10 mouse cellular contexts compared by ENCODE assay signal in genomic region chr4:139282955-139283417, GRCm38 (mm10). TPM values are rescaled to one million over a fixed set of nuclear protein-coding genes. Genes with fewer than 3 reads are reported as not detected.
DNase-seq lines count a peak whose midpoint lies in the region; ATAC-seq lines count a peak whose summit lies in the region.
"Had no signal": no experiment of that assay in that cellular context is flagged by ENCODE, and none has a peak within 500 bp of the region (broad histone marks: within the 10 kb centered on the region; RNA-seq: fewer than 3 reads in every experiment).

No protein-coding gene starts in this region.

- H3K9ac ChIP-seq in forebrain, embryonic 14.5 days (ENCODE audit: low read length): no peak overlapping the region
- no peak overlapping the region for H3K9ac ChIP-seq in forebrain, embryonic 12.5 days
- H3K9ac ChIP-seq in limb, embryonic 11.5 days (ENCODE audit: low read length): no peak overlapping the region
- no peak overlapping the region for H3K9ac ChIP-seq in liver, embryonic 11.5 days (ENCODE audit: low read depth, low read length)
- H3K9ac ChIP-seq: liver, embryonic 13.5 days had no signal

- no peak overlapping the region for H3K27ac ChIP-seq in forebrain, embryonic 14.5 days (ENCODE audit: low read depth, low read length)
- H3K27ac ChIP-seq in forebrain, embryonic 12.5 days: no peak overlapping the region
- 0 out of 2 replicates have a peak overlapping the region, but pooled peaks have one; percentile 14 for H3K27ac ChIP-seq in limb, embryonic 11.5 days (replicated peaks; ENCODE audit: low read depth, low read length)
- no peak overlapping the region for H3K27ac ChIP-seq in liver, embryonic 11.5 days (ENCODE audit: low read depth, low read length)
- H3K27ac ChIP-seq: liver, embryonic 13.5 days had no signal

- H3K9me3 ChIP-seq in forebrain, embryonic 14.5 days (replicated peaks; ENCODE audit: control insufficient read depth, low read length): no peaks in the 10 kb centered on the region
- no peaks in the 10 kb centered on the region for H3K9me3 ChIP-seq in forebrain, embryonic 12.5 days
- no peaks in the 10 kb centered on the region for H3K9me3 ChIP-seq in limb, embryonic 11.5 days (ENCODE audit: control insufficient read depth, low read length)
- H3K9me3 ChIP-seq in liver, embryonic 11.5 days (ENCODE audit: control insufficient read depth, low read length): no peaks in the 10 kb centered on the region
- H3K9me3 ChIP-seq: liver, embryonic 13.5 days had no signal

- intact Hi-C loops in heart, postnatal 14 days (cut with DNase I): no loop called here

- no peaks in the 10 kb centered on the region for H3K27me3 ChIP-seq in forebrain, embryonic 14.5 days (replicated peaks; ENCODE audit: control insufficient read depth, insufficient read depth, low read length)
- no peaks in the 10 kb centered on the region for H3K27me3 ChIP-seq in forebrain, embryonic 12.5 days
- H3K27me3 ChIP-seq in limb, embryonic 11.5 days (ENCODE audit: control insufficient read depth, insufficient read depth, low read length): no peaks in the 10 kb centered on the region
- no peaks in the 10 kb centered on the region for H3K27me3 ChIP-seq in liver, embryonic 11.5 days (replicated peaks; ENCODE audit: control insufficient read depth, insufficient read depth, low read length)
- H3K27me3 ChIP-seq: liver, embryonic 13.5 days had no signal

- H3K4me1 ChIP-seq in forebrain, embryonic 14.5 days (ENCODE audit: control insufficient read depth, insufficient read depth, low read length): no peaks in the 10 kb centered on the region
- H3K4me1 ChIP-seq in forebrain, embryonic 12.5 days: 0 out of 2 replicates have a peak, but pooled peaks cover 4% of the 10 kb centered on the region
- peaks cover 14% of the 10 kb centered on the region for H3K4me1 ChIP-seq in limb, embryonic 11.5 days (ENCODE audit: control insufficient read depth, insufficient read depth, low read length)
- no peaks in the 10 kb centered on the region for H3K4me1 ChIP-seq in liver, embryonic 11.5 days (replicated peaks; ENCODE audit: control insufficient read depth, insufficient read depth, low read length)
- H3K4me1 ChIP-seq: liver, embryonic 13.5 days had no signal

- peak; percentile 9 for DNase-seq in forebrain, embryonic 14.5 days (ENCODE audit: low spot score)
- peak; percentile 54 to 74 for DNase-seq in adrenal gland, postnatal 36 days
- DNase-seq in heart, postnatal 14 days: peak; percentile 30 to 32
- DNase-seq in limb, embryonic 11.5 days (ENCODE audit: low spot score): no peak
- DNase-seq in spleen, postnatal 14 days (ENCODE audit: low spot score in 2 of 2): no peak
- DNase-seq in liver, embryonic 11.5 days (ENCODE audit: low spot score): no peak
- DNase-seq in lung, postnatal 25 days (ENCODE audit: low spot score): no peak
- DNase-seq: gastrocnemius, postnatal 14 days; liver, embryonic 13.5 days had no signal

- no peak for ATAC-seq in forebrain, embryonic 14.5 days
- ATAC-seq in forebrain, embryonic 12.5 days (ENCODE audit: low FRiP score): no peak
- ATAC-seq in limb, embryonic 11.5 days (ENCODE audit: insufficient number of reproducible peaks, low FRiP score, low TSS enrichment, low read depth): no peak
- ATAC-seq in liver, embryonic 11.5 days (replicated peaks; ENCODE audit: low FRiP score): no peak

- no peak overlapping the region for H3K4me3 ChIP-seq in forebrain, embryonic 14.5 days (ENCODE audit: low read depth, low read length)
- H3K4me3 ChIP-seq in forebrain, embryonic 12.5 days (replicated peaks): no peak overlapping the region
- H3K4me3 ChIP-seq in limb, embryonic 11.5 days (ENCODE audit: low read depth, low read length): no peak overlapping the region
- H3K4me3 ChIP-seq in liver, embryonic 11.5 days (ENCODE audit: low read depth, low read length): no peak overlapping the region
- H3K4me3 ChIP-seq: liver, embryonic 13.5 days had no signal

- no peak overlapping the region for H3K4me2 ChIP-seq in forebrain, embryonic 14.5 days (ENCODE audit: low read length)
- no peak overlapping the region for H3K4me2 ChIP-seq in forebrain, embryonic 12.5 days
- no peak overlapping the region for H3K4me2 ChIP-seq in limb, embryonic 11.5 days (ENCODE audit: low read depth, severe bottlenecking)
- H3K4me2 ChIP-seq in liver, embryonic 11.5 days: no peak overlapping the region
- H3K4me2 ChIP-seq: liver, embryonic 13.5 days had no signal

- H3K36me3 ChIP-seq in forebrain, embryonic 14.5 days (ENCODE audit: control insufficient read depth, insufficient read depth, low read length): peaks cover 53% of the 10 kb centered on the region
- peaks cover 61% of the 10 kb centered on the region for H3K36me3 ChIP-seq in forebrain, embryonic 12.5 days (replicated peaks)
- H3K36me3 ChIP-seq in limb, embryonic 11.5 days (ENCODE audit: control insufficient read depth, insufficient read depth, low read length): peaks cover 17% of the 10 kb centered on the region
- peaks cover 30% of the 10 kb centered on the region for H3K36me3 ChIP-seq in liver, embryonic 11.5 days (ENCODE audit: control insufficient read depth, insufficient read depth, low read length)

- WGBS in forebrain, embryonic 14.5 days: 75% methylated on average over 6 of the region's 6 CpGs
- 89% methylated on average over 6 of the region's 6 CpGs for WGBS in forebrain, embryonic 12.5 days
- WGBS in limb, embryonic 11.5 days: 47% methylated on average over 6 of the region's 6 CpGs
- WGBS in liver, embryonic 11.5 days: 79% methylated on average over 6 of the region's 6 CpGs

RNA-seq across cellular contexts. Expression of gene Pqlc2, which starts 27.5 kb away (rescaled TPM):
- polyA plus RNA-seq in forebrain, embryonic 14.5 days (2014; fragmentation: Nextera tagmentation; extraction: Ambion mirVana): 8.9 and 10.5 TPM in 2 replicates
- 11.6 and 12.5 TPM in 2 replicates for polyA plus RNA-seq in forebrain, embryonic 12.5 days (2016; fragmentation: Nextera tagmentation; extraction: Ambion mirVana)
- 1 to 10 TPM; 7.9 to 9.4 TPM for total RNA-seq in adrenal gland, postnatal 36 days (2021)
- total RNA-seq in heart, postnatal 14 days (2021): 1 to 10 TPM; 7.1 to 8.4 TPM
- polyA plus RNA-seq in limb, embryonic 11.5 days (2014; fragmentation: Nextera tagmentation; extraction: Ambion mirVana): 13.0 and 16.1 TPM in 2 replicates
- 13.8 and 15.5 TPM in 2 replicates for polyA plus RNA-seq in liver, embryonic 11.5 days (2014; fragmentation: Nextera tagmentation; extraction: Ambion mirVana)

RNA-seq across cellular contexts. Expression of gene Akr7a5, which starts 27.6 kb away (rescaled TPM):
- polyA plus RNA-seq in forebrain, embryonic 14.5 days (2014; fragmentation: Nextera tagmentation; extraction: Ambion mirVana): 56.6 and 59.4 TPM in 2 replicates
- 70.7 and 78.1 TPM in 2 replicates for polyA plus RNA-seq in forebrain, embryonic 12.5 days (2016; fragmentation: Nextera tagmentation; extraction: Ambion mirVana)
- 10 to 100 TPM; 65.8 to 69.2 TPM for total RNA-seq in adrenal gland, postnatal 36 days (2021)
- 10 to 100 TPM; 35.6 to 39.4 TPM for total RNA-seq in heart, postnatal 14 days (2021)
- polyA plus RNA-seq in limb, embryonic 11.5 days (2014; fragmentation: Nextera tagmentation; extraction: Ambion mirVana): 121 and 139 TPM in 2 replicates
- 68.4 and 72.7 TPM in 2 replicates for polyA plus RNA-seq in liver, embryonic 11.5 days (2014; fragmentation: Nextera tagmentation; extraction: Ambion mirVana)

Comparison
In these comparisons a context has a peak if more than half of its experiments do, and no peak if none do; other contexts are left out.
1. DNase-seq: peak in forebrain, embryonic 14.5 days (single experiment), adrenal gland, postnatal 36 days (2 of 2) and heart, postnatal 14 days (2 of 2); none in limb, embryonic 11.5 days (single experiment), spleen, postnatal 14 days (0 of 2), liver, embryonic 11.5 days (single experiment) and lung, postnatal 25 days (single experiment).